Mouse (Mus musculus) adrenal gland, postnatal 10 days (tissue): ENCODE results near the gene Mcts1. TPM values are rescaled to one million over a fixed set of nuclear protein-coding genes. Genes with fewer than 3 reads are reported as not detected.

Source experiments
- DNase-seq: peaks from one replicate; pipeline ENCODE4 v3.0.0; 2021; ENCODE audit warnings: mixed read lengths
- total RNA-seq, 2 experiments: library from RNA; stranded (reverse); gene quantifications; 2 replicates each; pipeline ENCODE4 v1.2.3; 2021

Gene Mcts1
- total RNA-seq, 2 experiments from 2014 or later, result 87.5 to 93.6 TPM

- no peak for DNase-seq
These were observed 54.3 kb downstream of the Mcts1 start for GRCm38 (mm10) chrX:38654681-38655080.

DNA sequence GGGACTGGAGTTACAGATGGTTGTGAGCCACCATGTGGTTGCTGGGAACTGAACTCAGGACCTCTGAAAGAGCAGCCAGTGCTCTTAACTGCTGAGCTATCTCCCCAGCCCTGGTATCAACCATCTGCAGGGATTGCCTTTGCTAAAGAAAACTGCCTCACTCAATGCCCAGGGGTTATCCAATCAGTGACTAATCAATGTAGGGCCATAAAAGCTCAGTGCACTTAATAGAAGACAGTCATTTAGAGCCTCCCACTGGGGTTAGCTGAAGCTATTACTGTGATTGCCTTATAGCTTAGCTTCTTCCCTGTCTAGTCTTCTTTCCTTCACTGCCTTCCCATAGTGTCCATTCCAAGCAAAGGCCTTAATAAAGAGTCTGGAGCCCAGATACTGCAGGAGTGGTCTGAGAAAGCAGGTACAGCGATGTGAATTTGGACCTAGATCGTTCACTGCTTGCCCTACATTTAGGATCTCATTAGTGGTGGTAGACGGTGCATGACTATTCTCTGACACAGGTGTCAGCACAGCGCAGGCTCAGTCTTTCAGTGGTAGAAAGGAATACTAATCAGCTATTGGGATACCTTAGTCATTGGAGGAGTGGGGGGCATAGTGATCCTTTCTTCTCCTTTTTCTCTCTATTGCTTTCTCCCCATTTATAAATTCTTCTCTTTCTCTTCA, 56.0 kb downstream of the Mcts1 start:
- DNase-seq, result no peak

Other genes starting within 250 kb of the Mcts1 start
- 100 to 1,000 TPM; 166 to 197 TPM for gene Lamp2, start 144.1 kb upstream of the Mcts1 start, total RNA-seq
- 10 to 100 TPM; 34.4 to 36.7 TPM for gene Cul4b, start 24.4 kb upstream of the Mcts1 start, total RNA-seq
- 10 to 100 TPM; 15.8 to 16.2 TPM for gene C1galt1c1, start 34.5 kb downstream of the Mcts1 start, total RNA-seq
- not detected for gene 6030498E09Rik, start 172.1 kb downstream of the Mcts1 start, total RNA-seq